Mouse (Mus musculus) hindbrain, embryonic 14.5 days (tissue): Measurements from ENCODE around the gene Kcnq2. TPM values are rescaled to one million over a fixed set of nuclear protein-coding genes. Genes with fewer than 3 reads are reported as not detected.

Experiments used
- ATAC-seq: fragments of 200-750 bp; cut with Nextera tagmentation; 2 replicates; pipeline ENCODE4 v1.8.0; 2017; ENCODE audit warnings: moderate number of reproducible peaks, mild to moderate bottlenecking, moderate TSS enrichment, moderate library complexity; ENCODE audit not compliant: low FRiP score
- DNase-seq: peaks from one replicate; pipeline ENCODE4 v3.0.0-alpha.2; 2015; ENCODE audit warnings: low spot score
- H3K27ac ChIP-seq: fragments of 300-500 bp; sonication (generic); 2 replicates; pipeline ENCODE4 v1.5.1; 2014; ENCODE audit warnings: mild to moderate bottlenecking, moderate library complexity
- H3K27me3 ChIP-seq: fragments of 300-500 bp; sonication (generic); 2 replicates; pipeline ENCODE4 v1.6.1; 2014; ENCODE audit warnings: mild to moderate bottlenecking, low read length, mixed read lengths; ENCODE audit not compliant: control insufficient read depth, insufficient read depth
- H3K36me3 ChIP-seq: fragments of 300-500 bp; sonication (generic); replicated peaks from 2 replicates; pipeline ENCODE4 v1.6.1; 2014; ENCODE audit not compliant: control insufficient read depth, insufficient read depth
- H3K4me1 ChIP-seq: fragments of 300-500 bp; sonication (generic); replicated peaks from 2 replicates; pipeline ENCODE4 v1.6.1; 2014; ENCODE audit warnings: antibody characterized with exemption, low read length, mixed read lengths; ENCODE audit not compliant: control insufficient read depth, insufficient read depth
- H3K4me2 ChIP-seq: fragments of 300-500 bp; sonication (generic); replicated peaks from 2 replicates; pipeline ENCODE4 v1.6.1; 2014; ENCODE audit warnings: mild to moderate bottlenecking, moderate library complexity
- H3K4me3 ChIP-seq: fragments of 300-500 bp; sonication (generic); replicated peaks from 2 replicates; pipeline ENCODE4 v1.5.1; 2014; ENCODE audit warnings: mild to moderate bottlenecking, low read length
- H3K9ac ChIP-seq: fragments of 300-500 bp; sonication (generic); 2 replicates; pipeline ENCODE4 v1.6.1; 2014
- H3K9me3 ChIP-seq: fragments of 300-500 bp; sonication (generic); 2 replicates; pipeline ENCODE4 v1.6.1; 2016; ENCODE audit warnings: low read length; ENCODE audit not compliant: control insufficient read depth
- WGBS: fragments of 180-500 bp; shearing (Covaris S2); extraction: QIAGEN DNeasy Blood & Tissue Kit; methylation state at CpG from one replicate; pipeline ENCODE4 v1.1.7; 2014; 5-methylcytosine and 5-hydroxymethylcytosine counted together
- polyA plus RNA-seq: library from polyadenylated mRNA; unstranded; fragments of >200 nt; fragmentation: Nextera tagmentation; extraction: Ambion mirVana; gene quantifications from 2 replicates; pipeline ENCODE4 v1.2.1, GENCODE M21; 2014

Kcnq2 gene
- polyA plus RNA-seq, 1 experiment from 2014 or later: 55.9 TPM

GRCm38 (mm10) chr2:181158471-181158870, 23.4 kb upstream of the Kcnq2 start:
- no peaks in the 10 kb centered on the region for H3K36me3 ChIP-seq
- WGBS: 95% methylated on average over 2 of the region's 2 CpGs
- no peak overlapping the region for H3K9ac ChIP-seq
- H3K4me1 ChIP-seq: peaks cover 44% of the 10 kb centered on the region
- DNase-seq (no peak), ATAC-seq (no peak)
- H3K9me3 ChIP-seq: no peaks in the 10 kb centered on the region
- H3K4me3 ChIP-seq: no peak overlapping the region
- no peaks in the 10 kb centered on the region for H3K27me3 ChIP-seq
- no peak overlapping the region for H3K4me2 ChIP-seq
- no peak overlapping the region for H3K27ac ChIP-seq

- Histone ChIP-seq H3K27me3 (no peaks in the 10 kb centered on the region), H3K9me3 (no peaks in the 10 kb centered on the region), H3K4me3 (no peak overlapping the region), H3K36me3 (peaks cover under 1% of the 10 kb centered on the region; the same call in 1 of the 2 replicates), H3K4me1 (peaks cover 44% of the 10 kb centered on the region), H3K27ac (peak overlapping the region; percentile 88), H3K4me2 (peak overlapping the region; percentile 76), H3K9ac (no peak overlapping the region)
- ATAC-seq (no peak), DNase-seq (no peak)
- 74% methylated on average over 6 of the region's 6 CpGs for WGBS
Observed at GRCm38 (mm10) chr2:181157716-181158302, 22.7 kb upstream of the Kcnq2 start.

- Histone ChIP-seq H3K4me1 (peaks cover 44% of the 10 kb centered on the region), H3K27ac (peak overlapping the region; percentile 88), H3K27me3 (no peaks in the 10 kb centered on the region), H3K36me3 (peaks cover 7% of the 10 kb centered on the region; the same call in 1 of the 2 replicates), H3K9me3 (no peaks in the 10 kb centered on the region), H3K4me2 (peak overlapping the region; percentile 76), H3K9ac (peak overlapping the region; percentile 71), H3K4me3 (peak overlapping the region; percentile 43)
- ATAC-seq: no peak
- 80% methylated on average over 4 of the region's 4 CpGs for WGBS
- DNase-seq: no peak
Observed at GRCm38 (mm10) chr2:181157180-181157579, 22.1 kb upstream of the Kcnq2 start.

GRCm38 (mm10) chr2:181156248-181157121, 21.4 kb upstream of the Kcnq2 start, which contains the start of gene Eef1a2:
Gene Eef1a2, minus strand, starts transcription at chr2:181157014.
- peak within 1 kb of the TSS; percentile 43 for H3K4me3 ChIP-seq
- H3K27me3 ChIP-seq: no peaks in the 10 kb centered on the region
- peaks cover 8% of the 10 kb centered on the region; the same call in 1 of the 2 replicates for H3K36me3 ChIP-seq
- peak within 1 kb of the TSS; percentile 76 for H3K4me2 ChIP-seq
- peak within 1 kb of the TSS; percentile 88 for H3K27ac ChIP-seq
- H3K4me1 ChIP-seq: peaks cover 44% of the 10 kb centered on the region
- peak within 1 kb of the TSS; percentile 71 for H3K9ac ChIP-seq
- H3K9me3 ChIP-seq: no peaks in the 10 kb centered on the region
- DNase-seq: peak; percentile 75
- peak; percentile 81 for ATAC-seq
- 3% methylated on average over 55 of the region's 55 CpGs for WGBS

GRCm38 (mm10) chr2:181155801-181156200, 20.7 kb upstream of the Kcnq2 start:
- H3K4me3 ChIP-seq: peak overlapping the region; percentile 43
- H3K9ac ChIP-seq: peak overlapping the region; percentile 71
- 56% methylated on average over 4 of the region's 4 CpGs for WGBS
- H3K36me3 ChIP-seq: peaks cover 11% of the 10 kb centered on the region
- DNase-seq (no peak), ATAC-seq (0 out of 2 replicates have a peak, but pooled peaks have one; percentile 15)
- H3K27me3 ChIP-seq: no peaks in the 10 kb centered on the region
- peaks cover 44% of the 10 kb centered on the region for H3K4me1 ChIP-seq
- H3K4me2 ChIP-seq: peak overlapping the region; percentile 76
- no peaks in the 10 kb centered on the region for H3K9me3 ChIP-seq
- H3K27ac ChIP-seq: peak overlapping the region; percentile 88

- Histone ChIP-seq H3K9ac (peak overlapping the region; percentile 21; the same call in 1 of the 2 replicates), H3K4me3 (0 out of 2 replicates have a peak overlapping the region, but pooled peaks have one; percentile 43), H3K27ac (no peak overlapping the region), H3K4me2 (peak overlapping the region; percentile 76), H3K27me3 (no peaks in the 10 kb centered on the region), H3K9me3 (no peaks in the 10 kb centered on the region), H3K36me3 (peaks cover 18% of the 10 kb centered on the region), H3K4me1 (peaks cover 39% of the 10 kb centered on the region)
- DNase-seq (no peak), ATAC-seq (no peak)
- WGBS: 80% methylated on average over 8 of the region's 8 CpGs
Observed at GRCm38 (mm10) chr2:181154831-181155415, 19.8 kb upstream of the Kcnq2 start.

- H3K4me2 ChIP-seq: peak overlapping the region; percentile 76
- no peak overlapping the region for H3K9ac ChIP-seq
- H3K36me3 ChIP-seq: peaks cover 24% of the 10 kb centered on the region
- ATAC-seq (no peak), DNase-seq (no peak)
- no peaks in the 10 kb centered on the region for H3K9me3 ChIP-seq
- no peak overlapping the region for H3K4me3 ChIP-seq
- peaks cover 33% of the 10 kb centered on the region for H3K4me1 ChIP-seq
- H3K27ac ChIP-seq: no peak overlapping the region
- peaks cover 4% of the 10 kb centered on the region; the same call in 1 of the 2 replicates for H3K27me3 ChIP-seq
- 95% methylated on average over 3 of the region's 3 CpGs for WGBS
Observed at GRCm38 (mm10) chr2:181154361-181154760, 19.3 kb upstream of the Kcnq2 start.

- Histone ChIP-seq H3K4me3 (no peak overlapping the region), H3K9me3 (no peaks in the 10 kb centered on the region), H3K27ac (no peak overlapping the region), H3K27me3 (peaks cover 4% of the 10 kb centered on the region; the same call in 1 of the 2 replicates), H3K36me3 (peaks cover 29% of the 10 kb centered on the region), H3K9ac (no peak overlapping the region), H3K4me2 (no peak overlapping the region), H3K4me1 (peaks cover 28% of the 10 kb centered on the region)
- DNase-seq (no peak), ATAC-seq (no peak)
- 6% methylated on average over 1 of the region's 1 CpGs for WGBS
Observed at GRCm38 (mm10) chr2:181153837-181154236, 18.7 kb upstream of the Kcnq2 start.

- no peak overlapping the region for H3K27ac ChIP-seq
- no peak for DNase-seq
- H3K4me3 ChIP-seq: no peak overlapping the region
- H3K27me3 ChIP-seq: peaks cover 4% of the 10 kb centered on the region; the same call in 1 of the 2 replicates
- peaks cover 35% of the 10 kb centered on the region for H3K4me1 ChIP-seq
- H3K4me2 ChIP-seq: no peak overlapping the region
- H3K36me3 ChIP-seq: peaks cover 34% of the 10 kb centered on the region
- no peak overlapping the region for H3K9ac ChIP-seq
- 96% methylated on average over 1 of the region's 1 CpGs for WGBS
- H3K9me3 ChIP-seq: no peaks in the 10 kb centered on the region
- ATAC-seq: no peak
Observed at GRCm38 (mm10) chr2:181153131-181153530, 18.0 kb upstream of the Kcnq2 start.
